Mouse (Mus musculus) neural tube, embryonic 15.5 days (tissue): ENCODE measurements at regions not wholly inside any gene's neighbourhood (a gene's known extent, or its start where the extent isn't known, plus 50 kb on each side); places are given as distances from the start of the nearest gene placed in this dataset.

ENCODE experiments used
- ATAC-seq: fragments of 200-750 bp; cut with Nextera tagmentation; 2 replicates; pipeline ENCODE4 v1.8.0; 2017; ENCODE audit warnings: mild to moderate bottlenecking, moderate TSS enrichment, moderate library complexity; ENCODE audit not compliant: low FRiP score
- H3K27ac ChIP-seq: fragments of 300-500 bp; sonication (generic); replicated peaks from 2 replicates; pipeline ENCODE4 v1.5.1; 2015; ENCODE audit warnings: mild to moderate bottlenecking, inconsistent platforms
- H3K27me3 ChIP-seq: fragments of 300-500 bp; sonication (generic); replicated peaks from 2 replicates; pipeline ENCODE4 v1.6.1; 2015; ENCODE audit warnings: inconsistent platforms
- H3K36me3 ChIP-seq: fragments of 300-500 bp; sonication (generic); 2 replicates; pipeline ENCODE4 v1.6.1; 2015; ENCODE audit warnings: inconsistent platforms
- H3K4me1 ChIP-seq: fragments of 300-500 bp; sonication (generic); 2 replicates; pipeline ENCODE4 v1.6.1; 2015; ENCODE audit warnings: inconsistent platforms
- H3K4me2 ChIP-seq: fragments of 300-500 bp; sonication (generic); 2 replicates; pipeline ENCODE4 v1.6.1; 2015; ENCODE audit warnings: inconsistent platforms, mild to moderate bottlenecking, moderate library complexity
- H3K4me3 ChIP-seq: fragments of 300-500 bp; sonication (generic); replicated peaks from 2 replicates; pipeline ENCODE4 v1.5.1; 2015; ENCODE audit warnings: mild to moderate bottlenecking, inconsistent platforms
- H3K9ac ChIP-seq: fragments of 300-500 bp; sonication (generic); replicated peaks from 2 replicates; pipeline ENCODE4 v1.6.1; 2015; ENCODE audit warnings: mild to moderate bottlenecking, inconsistent platforms
- H3K9me3 ChIP-seq: fragments of 300-500 bp; sonication (generic); replicated peaks from 2 replicates; pipeline ENCODE4 v1.6.1; 2016; ENCODE audit warnings: inconsistent platforms
- WGBS: fragments of 180-500 bp; shearing (Covaris S2); methylation state at CpG from one replicate; pipeline ENCODE4 v1.1.7; 2015; ENCODE audit warnings: mixed read lengths; 5-methylcytosine and 5-hydroxymethylcytosine counted together

- H3K27me3 ChIP-seq: no peaks in the 10 kb centered on the region
- no peak for ATAC-seq
- H3K4me3 ChIP-seq: no peak overlapping the region
- H3K9ac ChIP-seq: no peak overlapping the region
- WGBS: 80% methylated on average over 4 of the region's 4 CpGs
- no peak overlapping the region for H3K4me2 ChIP-seq
- H3K9me3 ChIP-seq: no peaks in the 10 kb centered on the region
- H3K4me1 ChIP-seq: no peaks in the 10 kb centered on the region
- H3K27ac ChIP-seq: no peak overlapping the region
- no peaks in the 10 kb centered on the region for H3K36me3 ChIP-seq
Measured at GRCm38 (mm10) chr6:14632837-14633236, 122.2 kb downstream of the Ppp1r3a start.

- ATAC-seq: no peak
- no peak overlapping the region for H3K4me2 ChIP-seq
- H3K9ac ChIP-seq: no peak overlapping the region
- no peaks in the 10 kb centered on the region for H3K27me3 ChIP-seq
- H3K27ac ChIP-seq: no peak overlapping the region
- WGBS: 60% methylated on average over 2 of the region's 2 CpGs
- no peaks in the 10 kb centered on the region for H3K36me3 ChIP-seq
- H3K9me3 ChIP-seq: no peaks in the 10 kb centered on the region
- no peak overlapping the region for H3K4me3 ChIP-seq
- H3K4me1 ChIP-seq: no peaks in the 10 kb centered on the region
Measured at GRCm38 (mm10) chr6:14631719-14632445, 123.2 kb downstream of the Ppp1r3a start.

GRCm38 (mm10) chr6:14616629-14617028 lies 138.4 kb downstream of the Ppp1r3a start:
- 88% methylated on average over 3 of the region's 3 CpGs for WGBS
- Histone ChIP-seq H3K4me1 (no peaks in the 10 kb centered on the region), H3K4me3 (no peak overlapping the region), H3K36me3 (no peaks in the 10 kb centered on the region), H3K27ac (no peak overlapping the region), H3K27me3 (no peaks in the 10 kb centered on the region), H3K4me2 (no peak overlapping the region), H3K9ac (no peak overlapping the region), H3K9me3 (no peaks in the 10 kb centered on the region)
- no peak for ATAC-seq

GRCm38 (mm10) chr6:14608076-14608475 lies 147.0 kb downstream of the Ppp1r3a start:
- no peak for ATAC-seq
- Histone ChIP-seq H3K4me1 (no peaks in the 10 kb centered on the region), H3K4me3 (no peak overlapping the region), H3K4me2 (no peak overlapping the region), H3K27me3 (no peaks in the 10 kb centered on the region), H3K9me3 (no peaks in the 10 kb centered on the region), H3K9ac (no peak overlapping the region), H3K27ac (no peak overlapping the region), H3K36me3 (no peaks in the 10 kb centered on the region)

GRCm38 (mm10) chr6:14600543-14601249 lies 154.4 kb downstream of the Ppp1r3a start:
- 0 out of 2 replicates have a peak overlapping the region, but pooled peaks have one; percentile 41 for H3K27ac ChIP-seq
- no peaks in the 10 kb centered on the region for H3K27me3 ChIP-seq
- no peaks in the 10 kb centered on the region for H3K36me3 ChIP-seq
- WGBS: 41% methylated on average over 13 of the region's 13 CpGs
- peak; percentile 85 for ATAC-seq
- H3K4me3 ChIP-seq: no peak overlapping the region
- peak overlapping the region; percentile 34 for H3K4me2 ChIP-seq
- H3K9me3 ChIP-seq: no peaks in the 10 kb centered on the region
- no peak overlapping the region for H3K9ac ChIP-seq
- peaks cover 7% of the 10 kb centered on the region for H3K4me1 ChIP-seq

GRCm38 (mm10) chr6:14596880-14597466 lies 158.1 kb downstream of the Ppp1r3a start:
- H3K4me3 ChIP-seq: no peak overlapping the region
- no peaks in the 10 kb centered on the region for H3K27me3 ChIP-seq
- ATAC-seq: no peak
- no peak overlapping the region for H3K4me2 ChIP-seq
- WGBS: 94% methylated on average over 4 of the region's 4 CpGs
- no peak overlapping the region for H3K9ac ChIP-seq
- peaks cover 7% of the 10 kb centered on the region for H3K4me1 ChIP-seq
- H3K36me3 ChIP-seq: no peaks in the 10 kb centered on the region
- H3K27ac ChIP-seq: no peak overlapping the region
- H3K9me3 ChIP-seq: no peaks in the 10 kb centered on the region

- Histone ChIP-seq H3K27me3 (no peaks in the 10 kb centered on the region), H3K9ac (no peak overlapping the region), H3K4me1 (no peaks in the 10 kb centered on the region), H3K27ac (no peak overlapping the region), H3K4me3 (no peak overlapping the region), H3K9me3 (no peaks in the 10 kb centered on the region), H3K4me2 (no peak overlapping the region), H3K36me3 (no peaks in the 10 kb centered on the region)
- ATAC-seq: no peak
- WGBS: 37% methylated on average over 1 of the region's 1 CpGs
Measured at GRCm38 (mm10) chr6:14585827-14586226, 169.2 kb downstream of the Ppp1r3a start.

GRCm38 (mm10) chr6:14583829-14584228 lies 171.2 kb downstream of the Ppp1r3a start:
- Histone ChIP-seq H3K4me2 (no peak overlapping the region), H3K4me3 (no peak overlapping the region), H3K36me3 (no peaks in the 10 kb centered on the region), H3K27ac (no peak overlapping the region), H3K4me1 (no peaks in the 10 kb centered on the region), H3K9ac (no peak overlapping the region), H3K9me3 (no peaks in the 10 kb centered on the region), H3K27me3 (no peaks in the 10 kb centered on the region)
- WGBS: 57% methylated on average over 1 of the region's 1 CpGs
- ATAC-seq: no peak

- H3K27ac ChIP-seq: no peak overlapping the region
- no peaks in the 10 kb centered on the region for H3K9me3 ChIP-seq
- H3K27me3 ChIP-seq: no peaks in the 10 kb centered on the region
- no peak for ATAC-seq
- H3K4me3 ChIP-seq: no peak overlapping the region
- no peaks in the 10 kb centered on the region for H3K36me3 ChIP-seq
- H3K4me1 ChIP-seq: no peaks in the 10 kb centered on the region
- no peak overlapping the region for H3K9ac ChIP-seq
- no peak overlapping the region for H3K4me2 ChIP-seq
- 64% methylated on average over 3 of the region's 3 CpGs for WGBS
Measured at GRCm38 (mm10) chr6:14574607-14575006, 180.5 kb downstream of the Ppp1r3a start.

- 46% methylated on average over 2 of the region's 2 CpGs for WGBS
Measured at GRCm38 (mm10) chr6:14573001-14573400, 182.1 kb downstream of the Ppp1r3a start.

GRCm38 (mm10) chr6:14540333-14540732 lies 214.7 kb downstream of the Ppp1r3a start:
- H3K27me3 ChIP-seq: no peaks in the 10 kb centered on the region
- 68% methylated on average over 5 of the region's 5 CpGs for WGBS
- H3K4me3 ChIP-seq: no peak overlapping the region
- no peak overlapping the region for H3K9ac ChIP-seq
- no peak overlapping the region for H3K27ac ChIP-seq
- H3K4me2 ChIP-seq: no peak overlapping the region
- H3K36me3 ChIP-seq: no peaks in the 10 kb centered on the region
- peak; percentile 91 for ATAC-seq
- no peaks in the 10 kb centered on the region for H3K9me3 ChIP-seq
- H3K4me1 ChIP-seq: no peaks in the 10 kb centered on the region

More at GRCm38 (mm10) chr6:14573001-14573400, 182.1 kb downstream of the Ppp1r3a start:
- no peak overlapping the region for H3K4me2 ChIP-seq
- H3K36me3 ChIP-seq: no peaks in the 10 kb centered on the region
- no peak for ATAC-seq
- H3K4me1 ChIP-seq: no peaks in the 10 kb centered on the region
- H3K27ac ChIP-seq: no peak overlapping the region
- no peak overlapping the region for H3K4me3 ChIP-seq
- no peak overlapping the region for H3K9ac ChIP-seq
- no peaks in the 10 kb centered on the region for H3K27me3 ChIP-seq
- no peaks in the 10 kb centered on the region for H3K9me3 ChIP-seq

- H3K27me3 ChIP-seq: no peaks in the 10 kb centered on the region
- H3K4me3 ChIP-seq: no peak overlapping the region
- no peaks in the 10 kb centered on the region for H3K9me3 ChIP-seq
- H3K9ac ChIP-seq: no peak overlapping the region
- WGBS: 36% methylated on average over 2 of the region's 2 CpGs
- no peak overlapping the region for H3K4me2 ChIP-seq
- H3K27ac ChIP-seq: no peak overlapping the region
- ATAC-seq: no peak
- H3K36me3 ChIP-seq: no peaks in the 10 kb centered on the region
- H3K4me1 ChIP-seq: peaks cover 7% of the 10 kb centered on the region; the same call in 1 of the 2 replicates
Measured at GRCm38 (mm10) chr6:14529096-14529495, 226.0 kb downstream of the Ppp1r3a start.
